Mouse (Mus musculus): ENCODE measurements around the gene Vtcn1.

GRCm38 (mm10) chr3:100844366-100844765 is 19.1 kb downstream of the Vtcn1 start:
- no peak for TF ChIP-seq CTCF (IDR thresholded peaks at IDR 0.05; ENCODE audit: borderline replicate concordance, extremely low read depth, insufficient read depth, insufficient read length)
- TF ChIP-seq POLR2A (IDR thresholded peaks at IDR 0.05; ENCODE audit: borderline replicate concordance, extremely low read depth, insufficient read depth, insufficient read length, poor library complexity, severe bottlenecking), result no peak
